Mouse (Mus musculus) mouse embryonic stem cell (cell line): ENCODE measurements around the gene Acbd4.

Experiments
- in situ Hi-C, 2 experiments: fragments of 300-500 bp; cut with MboI; formaldehyde crosslinking; loops; 1 replicate in 1 of 2; 3 replicates in 1 of 2; pipeline ENCODE4 v1.14.3; 2019 to 2020; ENCODE audit warnings: low sequenced_read_pairs in 2 of 2, low pct_unique_long_range_greater_than_20kb in 1 of 2, mixed read lengths in 1 of 2; ENCODE audit not compliant: unreplicated experiment in 1 of 2

The Acbd4 gene

GRCm38 (mm10) chr11:103078131-103078530 lies 23.4 kb upstream of the Acbd4 start:
- in situ Hi-C loops = no loop called here

GRCm38 (mm10) chr11:103080323-103081091 lies 21.0 kb upstream of the Acbd4 start:
- in situ Hi-C loops = no loop called here

GRCm38 (mm10) chr11:103081631-103082030 lies 19.9 kb upstream of the Acbd4 start:
- in situ Hi-C loops = no loop called here

GRCm38 (mm10) chr11:103093306-103093705 lies 8.2 kb upstream of the Acbd4 start:
- in situ Hi-C loops = no loop called here

- in situ Hi-C loops = no loop called here
These were observed 7.3 kb upstream of the Acbd4 start for GRCm38 (mm10) chr11:103093862-103094833.

- in situ Hi-C loops = no loop called here
These were observed 6.3 kb upstream of the Acbd4 start for GRCm38 (mm10) chr11:103095107-103095670.

- in situ Hi-C loops = no loop called here
These were observed 5.7 kb upstream of the Acbd4 start for GRCm38 (mm10) chr11:103095801-103096200.

- in situ Hi-C loops = no loop called here
These were observed 4.2 kb upstream of the Acbd4 start for GRCm38 (mm10) chr11:103096979-103097894.

GRCm38 (mm10) chr11:103098531-103099190 lies 2.8 kb upstream of the Acbd4 start:
- in situ Hi-C loops = no loop called here

GRCm38 (mm10) chr11:103099352-103099940 lies 2.0 kb upstream of the Acbd4 start:
- in situ Hi-C loops = no loop called here

- in situ Hi-C loops = loop anchor here (5.0 to 10.0 kb wide), 2 partner anchors 54 to 62 kb away; no protein-coding TSS in a partner anchor
These were observed 1.1 kb upstream of the Acbd4 start for GRCm38 (mm10) chr11:103100361-103100760.

GRCm38 (mm10) chr11:103101866-103102501 lies 502 bp downstream of the Acbd4 start:
- in situ Hi-C loops = loop anchor here (5.0 to 10.0 kb wide), 2 partner anchors 53 to 60 kb away; no protein-coding TSS in a partner anchor

GRCm38 (mm10) chr11:103102725-103103349 lies 1.4 kb downstream of the Acbd4 start:
- in situ Hi-C loops = loop anchor here (5.0 to 10.0 kb wide), 2 partner anchors 52 to 59 kb away; no protein-coding TSS in a partner anchor

- in situ Hi-C loops = loop anchor here (5.0 to 10.0 kb wide), 2 partner anchors 51 to 59 kb away; no protein-coding TSS in a partner anchor
These were observed 2.1 kb downstream of the Acbd4 start for GRCm38 (mm10) chr11:103103621-103104020.

- in situ Hi-C loops = loop anchor here (5.0 to 10.0 kb wide), 2 partner anchors 50 to 58 kb away; no protein-coding TSS in a partner anchor
These were observed 3.0 kb downstream of the Acbd4 start for GRCm38 (mm10) chr11:103104469-103104868.

- in situ Hi-C loops = loop anchor here in 1 of 2 experiments (10.0 kb wide), 1 partner anchor 50 kb away; no protein-coding TSS in a partner anchor
These were observed 3.8 kb downstream of the Acbd4 start for GRCm38 (mm10) chr11:103105180-103105725.
